9 mouse cellular contexts compared by ENCODE assay signal in genomic region chr10:63541754-63542153, GRCm38 (mm10).
DNase-seq lines count a peak whose midpoint lies in the region; ATAC-seq and TF ChIP-seq lines count a peak whose summit lies in the region.
"Had no signal": no experiment of that assay in that cellular context is flagged by ENCODE, and none has a peak within 500 bp of the region (broad histone marks: within the 10 kb centered on the region; RNA-seq: fewer than 3 reads in every experiment).

No protein-coding gene starts in this region.

- peak overlapping the region; percentile 29; the same call in 1 of the 2 replicates for H3K9ac ChIP-seq in heart, postnatal 0 days (replicated peaks; ENCODE audit: low read depth, low read length)
- H3K9ac ChIP-seq in lung, embryonic 15.5 days = no peak overlapping the region

- no peaks in the 10 kb centered on the region for H3K9me3 ChIP-seq in heart, postnatal 0 days (replicated peaks; ENCODE audit: control insufficient read depth, low read length)
- no peaks in the 10 kb centered on the region for H3K9me3 ChIP-seq in lung, embryonic 15.5 days

- ATAC-seq in heart, postnatal 0 days (ENCODE audit: insufficient read depth, low read depth) = peak; percentile 98
- peak; percentile 82; the same call in 1 of the 2 replicates for ATAC-seq in lung, embryonic 15.5 days (ENCODE audit: borderline replicate concordance, extremely low read depth, low FRiP score, low TSS enrichment)
- no peak for ATAC-seq in activated CD4-positive, CD25-positive, alpha-beta regulatory T cell, adult 4 months

- H3K4me3 ChIP-seq in heart, postnatal 0 days (ENCODE audit: low read depth, low read length) = no peak overlapping the region
- no peak overlapping the region for H3K4me3 ChIP-seq in lung, embryonic 15.5 days
- H3K4me3 ChIP-seq in thymus, adult 2 months (ENCODE audit: control insufficient read depth, insufficient read depth, low read length) = no peak overlapping the region
- H3K4me3 ChIP-seq: megakaryocyte, embryonic 14.5 days had no signal

- H3K27me3 ChIP-seq in heart, postnatal 0 days (ENCODE audit: control insufficient read depth, insufficient read depth, low read length) = no peaks in the 10 kb centered on the region
- H3K27me3 ChIP-seq in lung, embryonic 15.5 days = no peaks in the 10 kb centered on the region
- H3K27me3 ChIP-seq in thymus, adult 2 months (ENCODE audit: control insufficient read depth, insufficient read depth, low read length) = no peaks in the 10 kb centered on the region
- H3K27me3 ChIP-seq: megakaryocyte, embryonic 14.5 days had no signal

- 5% methylated on average over 5 of the region's 5 CpGs for WGBS in heart, postnatal 0 days
- 15% methylated on average over 5 of the region's 5 CpGs for WGBS in lung, embryonic 15.5 days
- 70% methylated on average over 5 of the region's 5 CpGs for WGBS in thymus, adult 2 months

- no peak for TF ChIP-seq CTCF in heart, postnatal 0 days (IDR thresholded peaks at IDR 0.05; ENCODE audit: low read depth)
- no peak for TF ChIP-seq CTCF in thymus, adult 2 months (IDR thresholded peaks at IDR 0.05; ENCODE audit: borderline replicate concordance, control insufficient read depth, extremely low read depth, insufficient read depth, low read length, poor library complexity)

- no peak for TF ChIP-seq POLR2A in thymus, adult 2 months (IDR thresholded peaks at IDR 0.05; ENCODE audit: control insufficient read depth, extremely low read depth, insufficient read depth, low read length, poor library complexity)

- H3K4me2 ChIP-seq in heart, postnatal 0 days (ENCODE audit: low read depth, low read length) = 0 out of 2 replicates have a peak overlapping the region, but pooled peaks have one; percentile 3
- no peak overlapping the region for H3K4me2 ChIP-seq in lung, embryonic 15.5 days

- no peak for TF ChIP-seq EP300 in heart, postnatal 0 days (IDR thresholded peaks at IDR 0.05; ENCODE audit: low read depth)

- H3K27ac ChIP-seq in heart, postnatal 0 days (ENCODE audit: low read depth) = peak overlapping the region; percentile 93
- H3K27ac ChIP-seq in lung, embryonic 15.5 days = no peak overlapping the region
- no peak overlapping the region for H3K27ac ChIP-seq in thymus, adult 2 months (ENCODE audit: control insufficient read depth, insufficient read depth, low read length)

- H3K4me1 ChIP-seq in heart, postnatal 0 days (ENCODE audit: control insufficient read depth, insufficient read depth) = peaks cover 20% of the 10 kb centered on the region
- 0 out of 2 replicates have a peak, but pooled peaks cover 6% of the 10 kb centered on the region for H3K4me1 ChIP-seq in lung, embryonic 15.5 days
- no peaks in the 10 kb centered on the region for H3K4me1 ChIP-seq in thymus, adult 2 months (replicated peaks; ENCODE audit: control insufficient read depth, insufficient read depth, low read length)
- H3K4me1 ChIP-seq: megakaryocyte, embryonic 14.5 days had no signal

- peak; percentile 5 for DNase-seq in urinary bladder, postnatal 25 days (ENCODE audit: low spot score)
- no peak for DNase-seq in urinary bladder, adult 2 months (ENCODE audit: low spot score)
- DNase-seq in heart, postnatal 0 days (ENCODE audit: low spot score) = peak; percentile 91
- no peak for DNase-seq in cerebellum, adult 18-20 months
- DNase-seq in thymus, adult 2 months = no peak
- no peak for DNase-seq in spleen, postnatal 36 days (ENCODE audit: low spot score in 2 of 2)

- H3K36me3 ChIP-seq in heart, postnatal 0 days (replicated peaks; ENCODE audit: control insufficient read depth, insufficient read depth, low read length) = 0 out of 2 replicates have a peak, but pooled peaks cover 12% of the 10 kb centered on the region
- H3K36me3 ChIP-seq in lung, embryonic 15.5 days = no peaks in the 10 kb centered on the region
- H3K36me3 ChIP-seq in thymus, adult 2 months (ENCODE audit: control insufficient read depth, insufficient read depth, low read length) = no peaks in the 10 kb centered on the region

Comparison
In these comparisons a context has a peak if more than half of its experiments do, and no peak if none do; other contexts are left out.
1. DNase-seq: peak in urinary bladder, postnatal 25 days (single experiment) and heart, postnatal 0 days (single experiment); none in urinary bladder, adult 2 months (single experiment), cerebellum, adult 18-20 months (0 of 2), thymus, adult 2 months (single experiment) and spleen, postnatal 36 days (0 of 2).